Mouse (Mus musculus): ENCODE measurements around the gene Wdr93. TPM values are rescaled to one million over a fixed set of nuclear protein-coding genes. Genes with fewer than 3 reads are reported as not detected.
A peak's percentile ranks its signal among the peaks of the same experiment; 100 is the strongest.

Gene Wdr93
- polyA plus RNA-seq, 1 experiment from 2014 or later: 2.1 TPM

DNA sequence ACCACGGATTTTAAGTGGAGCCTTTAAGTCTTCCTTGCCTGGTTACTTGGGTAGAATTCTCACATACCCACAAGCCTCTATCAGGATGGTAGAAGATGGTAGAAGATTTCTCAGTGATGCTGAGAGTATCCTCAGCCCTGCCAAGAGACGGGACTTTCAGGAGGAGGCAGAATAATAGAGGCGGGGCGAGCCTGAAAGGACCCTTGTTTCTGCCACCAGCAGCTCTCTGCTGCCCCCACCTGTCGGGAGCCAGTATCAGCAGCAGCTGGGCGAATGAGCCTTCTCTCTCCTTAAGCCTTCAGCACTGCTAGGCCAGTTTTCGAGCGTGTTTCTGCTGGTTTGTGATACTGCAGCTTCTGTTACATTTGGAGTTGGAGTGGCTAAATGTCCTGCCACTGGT, 13.8 kb upstream of the Wdr93 start:
- CTCF ChIA-PET: interaction anchor here (0.8 to 7.4 kb wide), 17 partner anchors 9 to 234 kb away, joined by 3 to 32 read pairs (median 4); partner anchors contain the start of gene Ticrr
- peak; percentile 95 for TF ChIP-seq CTCF (IDR thresholded peaks at IDR 0.05)
- ATAC-seq: peak; percentile 54
- DNase-seq (ENCODE audit: low read depth, low spot score): no peak
- POLR2A ChIA-PET: interaction anchor here (1.2 kb wide), 1 partner anchor 14 kb away, joined by 3 read pairs; the partner anchor contains the start of gene Kif7
- peaks cover 8% of the 10 kb centered on the region for H3K27me3 ChIP-seq
- in situ Hi-C loops (cut with MboI; ENCODE audit: low pct_unique_long_range_greater_than_20kb): loop anchor here (5.0 kb wide), 2 partner anchors 52 to 117 kb away; no protein-coding TSS in a partner anchor

DNA sequence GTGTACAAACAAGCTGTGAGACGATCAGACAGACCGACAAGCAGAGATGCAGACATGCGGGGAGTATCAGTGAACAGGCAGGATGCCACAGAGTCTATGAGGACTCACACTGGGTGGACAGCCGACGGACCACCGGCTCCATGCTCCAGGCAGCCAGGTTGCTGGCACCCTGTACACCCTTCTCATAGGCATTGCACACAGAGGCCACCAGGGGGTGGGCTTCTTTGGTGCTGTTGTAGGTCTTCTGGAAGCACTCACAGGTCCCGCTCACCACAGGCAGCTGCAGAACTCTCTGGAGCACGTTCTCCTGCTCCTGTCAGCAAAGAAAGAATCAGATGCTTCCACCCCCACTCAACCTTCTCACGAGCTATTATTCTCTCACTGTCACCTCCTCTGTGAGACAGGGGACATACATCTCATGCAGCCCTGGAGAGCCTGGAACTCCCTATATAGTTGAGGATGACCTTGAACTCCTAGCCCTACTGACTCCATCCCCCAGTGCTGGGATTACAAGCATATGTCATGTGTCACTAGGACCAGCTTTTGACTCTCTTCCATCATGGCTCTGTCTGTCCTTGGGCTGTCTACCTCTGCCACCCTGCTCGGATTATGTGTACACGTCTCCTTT, 13.1 kb upstream of the Wdr93 start:
- peaks cover 5% of the 10 kb centered on the region for H3K27me3 ChIP-seq
- TF ChIP-seq CTCF (IDR thresholded peaks at IDR 0.05): no peak
- ChIA-PET POLR2A (no interaction called here), CTCF (interaction anchor here (0.9 to 7.4 kb wide), 10 partner anchors 10 to 234 kb away, joined by 3 to 32 read pairs (median 6); partner anchors contain the start of gene Ticrr)
- DNase-seq (ENCODE audit: low read depth, low spot score) (no peak), ATAC-seq (no peak)
- in situ Hi-C loops (cut with MboI; ENCODE audit: low pct_unique_long_range_greater_than_20kb): loop anchor here (5.0 kb wide), 2 partner anchors 53 to 118 kb away; no protein-coding TSS in a partner anchor

- CTCF ChIA-PET: interaction anchor here (7.4 kb wide), 1 partner anchor 30 kb away, joined by 32 read pairs; no protein-coding TSS in a partner anchor
- DNase-seq (ENCODE audit: low read depth, low spot score): no peak
- ATAC-seq: no peak
- POLR2A ChIA-PET: no interaction called here
- no peak for TF ChIP-seq CTCF (IDR thresholded peaks at IDR 0.05)
- in situ Hi-C loops (cut with MboI; ENCODE audit: low pct_unique_long_range_greater_than_20kb): no loop called here
- H3K27me3 ChIP-seq: no peaks in the 10 kb centered on the region
These were observed 11.5 kb upstream of the Wdr93 start for GRCm38 (mm10) chr7:79731438-79731837.

DNA sequence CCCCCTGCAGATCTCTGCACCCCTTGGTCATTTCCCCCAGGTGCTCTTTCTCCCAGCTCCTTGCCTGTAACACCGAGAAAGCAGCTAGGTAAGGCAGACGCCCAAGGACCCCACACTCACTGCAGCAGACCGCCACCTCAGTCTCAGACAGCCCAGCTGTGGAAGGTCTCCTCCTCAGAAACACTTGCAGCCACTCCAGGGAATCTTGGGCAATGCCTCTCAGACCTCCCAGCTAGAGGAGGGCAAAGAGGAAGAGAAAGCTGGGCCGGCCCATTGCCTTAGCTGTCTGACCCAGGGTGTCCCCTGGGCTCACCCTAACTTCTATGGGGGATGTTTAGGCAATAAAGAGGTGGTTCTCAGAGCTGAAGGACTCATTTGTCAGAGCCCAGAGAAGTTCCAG, 10.3 kb upstream of the Wdr93 start, which contains the start of gene Plin1:
TSS of gene Plin1 (minus strand) at position 282 of the 400 bp plus-strand sequence.
- no peak for ATAC-seq
- H3K27me3 ChIP-seq: no peaks in the 10 kb centered on the region
- CTCF ChIA-PET: interaction anchor here (1.6 kb wide), 1 partner anchor 65 kb away, joined by 6 read pairs; no protein-coding TSS in a partner anchor
- in situ Hi-C loops (cut with MboI; ENCODE audit: low pct_unique_long_range_greater_than_20kb): no loop called here
- no peak for DNase-seq (ENCODE audit: low read depth, low spot score)
- POLR2A ChIA-PET: no interaction called here
- TF ChIP-seq CTCF (IDR thresholded peaks at IDR 0.05): no peak

DNA sequence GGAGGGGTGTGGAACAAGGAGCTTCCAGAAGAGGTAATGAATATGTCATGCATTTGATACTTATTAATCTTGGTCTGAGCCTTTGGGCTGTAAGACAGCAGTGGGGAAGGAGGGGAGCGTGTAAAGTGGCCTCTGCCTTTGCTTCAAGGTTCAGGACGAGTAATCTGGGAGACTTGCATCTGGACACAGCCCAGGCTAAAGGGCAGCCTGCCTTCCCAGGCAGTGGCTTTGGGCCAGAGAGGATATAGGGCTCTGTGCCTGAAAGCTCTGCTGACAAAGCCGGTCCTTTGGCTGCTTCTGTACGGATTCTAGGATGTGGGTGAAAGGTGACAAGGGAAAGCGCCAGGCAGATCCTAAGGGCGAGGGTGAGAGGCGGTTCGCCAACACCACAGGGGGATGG, 8.4 kb upstream of the Wdr93 start:
- no peak for TF ChIP-seq CTCF (IDR thresholded peaks at IDR 0.05)
- ChIA-PET CTCF (no interaction called here), POLR2A (interaction anchor here (0.6 to 1.3 kb wide), 2 partner anchors 9 to 156 kb away, joined by 3 to 5 read pairs; partner anchors contain the start of genes Pex11a and Wdr93)
- in situ Hi-C loops (cut with MboI; ENCODE audit: low pct_unique_long_range_greater_than_20kb): no loop called here
- DNase-seq (ENCODE audit: low read depth, low spot score) (no peak), ATAC-seq (no peak)
- no peaks in the 10 kb centered on the region for H3K27me3 ChIP-seq

- no peak for DNase-seq (ENCODE audit: low read depth, low spot score)
- ChIA-PET POLR2A (no interaction called here), CTCF (interaction anchor here (3.3 kb wide), 1 partner anchor 9 kb away, joined by 13 read pairs; no protein-coding TSS in a partner anchor)
- H3K27me3 ChIP-seq: no peaks in the 10 kb centered on the region
- in situ Hi-C loops (cut with MboI; ENCODE audit: low pct_unique_long_range_greater_than_20kb): no loop called here
- no peak for ATAC-seq
- TF ChIP-seq CTCF (IDR thresholded peaks at IDR 0.05): no peak
These were observed 6.5 kb upstream of the Wdr93 start for GRCm38 (mm10) chr7:79736511-79736910.

DNA sequence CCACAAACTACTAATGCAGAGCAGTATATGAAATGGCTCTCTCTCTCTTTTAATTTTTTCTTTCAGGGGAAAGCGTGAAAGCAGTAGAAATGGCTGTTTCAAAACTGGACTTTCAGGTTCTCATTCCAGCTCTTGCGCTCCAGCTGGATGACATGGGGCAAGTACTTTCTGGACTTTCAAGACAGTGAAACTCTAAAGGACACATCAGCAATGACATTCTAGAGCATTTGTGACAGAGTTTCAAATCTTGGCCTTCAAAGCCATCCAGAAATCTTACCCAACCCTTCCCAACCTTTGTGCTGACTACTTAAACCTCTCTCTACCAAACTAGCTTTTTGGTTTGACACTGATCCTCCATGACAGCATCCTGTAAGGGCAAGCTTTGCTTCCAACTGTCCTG, 4.0 kb upstream of the Wdr93 start:
- ATAC-seq: no peak
- no peaks in the 10 kb centered on the region for H3K27me3 ChIP-seq
- no peak for TF ChIP-seq CTCF (IDR thresholded peaks at IDR 0.05)
- CTCF ChIA-PET: interaction anchor here (3.3 kb wide), 1 partner anchor 11 kb away, joined by 13 read pairs; no protein-coding TSS in a partner anchor
- in situ Hi-C loops (cut with MboI; ENCODE audit: low pct_unique_long_range_greater_than_20kb): no loop called here
- POLR2A ChIA-PET: interaction anchor here (0.6 kb wide), 1 partner anchor 375 kb away, joined by 3 read pairs; no protein-coding TSS in a partner anchor
- no peak for DNase-seq (ENCODE audit: low read depth, low spot score)

DNA sequence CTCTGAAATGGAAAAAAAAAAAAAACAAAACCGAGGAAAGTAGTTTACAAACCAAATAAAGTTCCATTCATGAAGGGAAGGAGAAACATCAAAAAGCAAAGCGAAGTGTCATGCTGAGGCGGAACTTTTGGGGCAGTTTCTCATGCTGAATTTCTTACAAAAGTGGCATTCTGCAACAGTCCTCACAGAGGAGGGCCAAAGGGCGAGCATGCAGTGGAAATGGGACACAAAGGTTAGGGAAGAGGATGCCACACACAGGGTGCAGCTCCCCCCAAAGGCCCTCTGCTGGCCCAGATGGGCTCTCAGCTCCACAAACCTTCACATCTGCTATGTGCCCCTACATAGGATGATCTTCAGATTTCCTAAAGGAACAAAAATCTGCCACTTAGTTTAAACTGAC, 2.7 kb upstream of the Wdr93 start:
- CTCF ChIA-PET: interaction anchor here (1.1 kb wide), 1 partner anchor 11 kb away, joined by 4 read pairs; no protein-coding TSS in a partner anchor
- in situ Hi-C loops (cut with MboI; ENCODE audit: low pct_unique_long_range_greater_than_20kb): no loop called here
- ATAC-seq (no peak), DNase-seq (ENCODE audit: low read depth, low spot score) (no peak)
- POLR2A ChIA-PET: no interaction called here
- no peak for TF ChIP-seq CTCF (IDR thresholded peaks at IDR 0.05)
- H3K27me3 ChIP-seq: no peaks in the 10 kb centered on the region

DNA sequence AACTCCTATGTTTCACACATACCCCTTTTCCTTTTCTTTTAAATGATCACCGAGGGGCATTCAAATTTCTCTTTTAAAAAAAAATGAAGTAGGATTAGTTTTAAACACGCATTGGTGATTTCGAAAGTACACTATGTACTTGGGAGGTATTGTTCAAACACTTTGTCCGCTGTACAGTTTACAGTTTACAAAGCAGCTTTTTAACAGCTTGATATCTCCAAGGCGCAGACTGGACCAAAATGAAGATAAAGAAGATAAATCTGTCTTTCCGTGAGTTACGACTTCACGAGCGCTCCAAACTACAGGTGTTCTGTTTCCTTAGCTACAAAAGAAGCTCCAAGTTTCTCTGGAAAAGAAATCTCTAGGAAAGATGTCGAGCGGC, 695 bp upstream of the Wdr93 start:
- no peak for ATAC-seq
- CTCF ChIA-PET: no interaction called here
- POLR2A ChIA-PET: no interaction called here

GRCm38 (mm10) chr7:79744051-79744450, 1.1 kb downstream of the Wdr93 start:
- ChIA-PET CTCF (interaction anchor here (0.8 to 2.2 kb wide), 2 partner anchors 15 to 21 kb away, joined by 3 to 7 read pairs; no protein-coding TSS in a partner anchor), POLR2A (interaction anchor here (0.6 to 1.6 kb wide), 2 partner anchors 9 to 155 kb away, joined by 3 to 5 read pairs; no protein-coding TSS in a partner anchor)
- DNase-seq (ENCODE audit: low read depth, low spot score): no peak
- ATAC-seq: no peak
- no peaks in the 10 kb centered on the region for H3K27me3 ChIP-seq
- in situ Hi-C loops (cut with MboI; ENCODE audit: low pct_unique_long_range_greater_than_20kb): no loop called here
- TF ChIP-seq CTCF (IDR thresholded peaks at IDR 0.05): no peak

More for the DNA sequence above, 695 bp upstream of the Wdr93 start:
- in situ Hi-C loops (cut with MboI; ENCODE audit: low pct_unique_long_range_greater_than_20kb): no loop called here
- no peak for TF ChIP-seq CTCF (IDR thresholded peaks at IDR 0.05)
- H3K27me3 ChIP-seq: no peaks in the 10 kb centered on the region
- no peak for DNase-seq (ENCODE audit: low read depth, low spot score)

- POLR2A ChIA-PET: interaction anchor here (1.6 kb wide), 1 partner anchor 10 kb away, joined by 5 read pairs; no protein-coding TSS in a partner anchor
- ATAC-seq: no peak
These were observed 1.6 kb downstream of the Wdr93 start for GRCm38 (mm10) chr7:79744585-79744984.

More at GRCm38 (mm10) chr7:79744585-79744984, 1.6 kb downstream of the Wdr93 start:
- in situ Hi-C loops (cut with MboI; ENCODE audit: low pct_unique_long_range_greater_than_20kb): no loop called here
- TF ChIP-seq CTCF (IDR thresholded peaks at IDR 0.05): no peak
- DNase-seq (ENCODE audit: low read depth, low spot score): no peak
- CTCF ChIA-PET: interaction anchor here (2.2 kb wide), 1 partner anchor 15 kb away, joined by 7 read pairs; no protein-coding TSS in a partner anchor
- no peaks in the 10 kb centered on the region for H3K27me3 ChIP-seq

Data from Patski (cell line).